Mouse (Mus musculus) cerebellum, adult 2 months (tissue): ENCODE measurements around the gene Kcnk6. TPM values are rescaled to one million over a fixed set of nuclear protein-coding genes. Genes with fewer than 3 reads are reported as not detected.

Experiments
- DNase-seq, 2 experiments: peaks; one replicate each; pipeline ENCODE4 v3.0.0; 2021
- H3K27ac ChIP-seq: fragments of 200-500 bp; 2 replicates; pipeline ENCODE4 v1.5.1; 2012; ENCODE audit warnings: low read length, control low read depth, inconsistent platforms; ENCODE audit not compliant: insufficient read depth
- H3K27me3 ChIP-seq: fragments of 200-500 bp; 2 replicates; pipeline ENCODE4 v1.6.1; 2012; ENCODE audit warnings: inconsistent platforms, mild to moderate bottlenecking, low read length, moderate library complexity; ENCODE audit not compliant: control insufficient read depth, insufficient read depth
- H3K4me1 ChIP-seq: fragments of 200-500 bp; 2 replicates; pipeline ENCODE4 v1.6.1; 2011; ENCODE audit warnings: low read length; ENCODE audit not compliant: control insufficient read depth, insufficient read depth
- H3K4me3 ChIP-seq: fragments of 200-500 bp; replicated peaks from 2 replicates; pipeline ENCODE3; 2011; ENCODE audit warnings: mild to moderate bottlenecking, low read depth, low read length, control low read depth; ENCODE audit not compliant: insufficient read depth
- CTCF ChIP-seq: fragments of 200-500 bp; IDR thresholded peaks from 2 replicates; pipeline ENCODE4 v1.5.1; 2011; ENCODE audit warnings: low read depth, mild to moderate bottlenecking, control low read depth, low read length, moderate library complexity, borderline replicate concordance; ENCODE audit not compliant: insufficient read depth
- POLR2A ChIP-seq: fragments of 200-500 bp; IDR thresholded peaks from 2 replicates; pipeline ENCODE4 v1.6.1; 2011; ENCODE audit warnings: low read length, control low read depth, borderline replicate concordance; ENCODE audit not compliant: insufficient read depth
- WGBS: fragments of 180-500 bp; shearing (Covaris S2); methylation state at CpG from one replicate; pipeline ENCODE4 v1.1.7; 2018; 5-methylcytosine and 5-hydroxymethylcytosine counted together
- polyA plus RNA-seq: library from polyadenylated mRNA; depleted of rRNA; stranded (reverse); fragments of >200 nt; gene quantifications from 2 replicates; pipeline ENCODE4 v1.2.3, GENCODE M21; 2012; rRNA removed

The Kcnk6 gene
- 0.57 and 0.62 TPM in 2 replicates for polyA plus RNA-seq

GRCm38 (mm10) chr7:29232247-29233013, at the start of gene Kcnk6:
Kcnk6 (minus strand) TSS chr7:29232515.
- no peak for TF ChIP-seq POLR2A
- TF ChIP-seq CTCF, result no peak
- DNase-seq, result no peak
- Histone ChIP-seq H3K27me3 (no peaks in the 10 kb centered on the region), H3K4me3 (peak within 1 kb of the TSS; percentile 42), H3K4me1 (peaks cover 5% of the 10 kb centered on the region; the same call in 1 of the 2 replicates), H3K27ac (no peak within 1 kb of the TSS)
- 3% methylated on average over 62 of the region's 62 CpGs for WGBS

- peak within 1 kb of the TSS; percentile 55 for H3K27ac ChIP-seq
- DNase-seq, result peak; percentile 82 to 84
- peak within 1 kb of the TSS; percentile 73 for H3K4me3 ChIP-seq
- no peaks in the 10 kb centered on the region for H3K27me3 ChIP-seq
- TF ChIP-seq CTCF, result no peak
- TF ChIP-seq POLR2A, result peak; percentile 45; the same call in 1 of the 2 replicates
- peaks cover 2% of the 10 kb centered on the region for H3K4me1 ChIP-seq
- WGBS, result under 1% methylated on average over 79 of the region's 80 CpGs
These were observed 49.1 kb upstream of the Kcnk6 start, which contains the start of gene Spint2 for GRCm38 (mm10) chr7:29281201-29282073. Spint2 (minus strand) TSS chr7:29281912.

GRCm38 (mm10) chr7:29280801-29281200, 48.5 kb upstream of the Kcnk6 start:
- TF ChIP-seq CTCF (no peak), POLR2A (no peak)
- Histone ChIP-seq H3K27me3 (no peaks in the 10 kb centered on the region), H3K27ac (no peak overlapping the region), H3K4me3 (peak overlapping the region; percentile 73), H3K4me1 (peaks cover 2% of the 10 kb centered on the region)
- DNase-seq, result peak in 1 of 2 experiments; percentile 26
- WGBS, result 12% methylated on average over 13 of the region's 13 CpGs

DNA sequence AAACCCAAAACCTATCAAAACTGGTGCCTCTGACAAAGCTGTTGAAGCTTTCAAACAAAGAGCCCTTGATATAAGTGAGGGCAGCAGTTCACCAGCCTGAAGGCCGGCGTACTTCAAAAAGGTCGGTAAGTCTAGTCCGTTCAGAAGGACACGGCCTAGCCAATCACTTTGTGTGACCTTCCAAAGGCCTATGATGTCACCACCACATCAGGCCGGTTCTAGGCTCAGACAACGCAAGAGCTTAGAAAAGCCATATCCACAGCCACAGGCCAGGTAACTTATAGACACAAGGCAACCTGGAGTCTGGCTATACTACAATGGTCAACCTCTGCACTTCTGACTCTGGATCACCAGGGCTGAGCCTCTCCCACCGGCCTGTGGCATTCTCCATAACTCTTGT, 47.6 kb upstream of the Kcnk6 start:
- Histone ChIP-seq H3K4me1 (peaks cover 2% of the 10 kb centered on the region), H3K4me3 (no peak overlapping the region), H3K27me3 (no peaks in the 10 kb centered on the region), H3K27ac (no peak overlapping the region)
- DNase-seq, result no peak
- TF ChIP-seq POLR2A (no peak), CTCF (no peak)
- 93% methylated on average over 8 of the region's 8 CpGs for WGBS

GRCm38 (mm10) chr7:29279261-29279660, 46.9 kb upstream of the Kcnk6 start:
- Histone ChIP-seq H3K4me3 (no peak overlapping the region), H3K27ac (no peak overlapping the region), H3K27me3 (no peaks in the 10 kb centered on the region), H3K4me1 (peaks cover 2% of the 10 kb centered on the region)
- TF ChIP-seq CTCF (no peak), POLR2A (no peak)
- no peak for DNase-seq

DNA sequence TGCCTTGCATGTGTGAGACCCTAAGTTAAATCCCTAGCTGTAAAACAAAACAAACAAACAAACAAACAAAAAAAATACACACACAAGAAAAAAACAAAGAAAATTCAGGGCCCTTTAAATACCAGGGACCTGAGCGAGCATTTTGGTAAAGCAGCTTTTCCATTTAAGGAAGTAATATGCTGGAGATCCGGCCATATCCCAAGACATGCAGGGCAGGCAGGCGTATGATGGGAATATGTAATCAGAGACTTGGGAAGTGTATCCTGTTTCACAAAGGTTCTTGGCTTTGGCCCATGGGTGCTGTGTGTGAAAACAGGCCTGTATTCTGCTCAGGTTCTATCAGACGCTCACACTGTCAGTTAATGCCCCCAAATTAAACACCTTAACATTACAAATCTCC, 45.2 kb upstream of the Kcnk6 start:
- Histone ChIP-seq H3K4me3 (no peak overlapping the region), H3K27ac (no peak overlapping the region), H3K27me3 (no peaks in the 10 kb centered on the region), H3K4me1 (peaks cover 2% of the 10 kb centered on the region)
- 88% methylated on average over 4 of the region's 4 CpGs for WGBS
- no peak for TF ChIP-seq POLR2A
- no peak for TF ChIP-seq CTCF
- DNase-seq, result no peak

DNA sequence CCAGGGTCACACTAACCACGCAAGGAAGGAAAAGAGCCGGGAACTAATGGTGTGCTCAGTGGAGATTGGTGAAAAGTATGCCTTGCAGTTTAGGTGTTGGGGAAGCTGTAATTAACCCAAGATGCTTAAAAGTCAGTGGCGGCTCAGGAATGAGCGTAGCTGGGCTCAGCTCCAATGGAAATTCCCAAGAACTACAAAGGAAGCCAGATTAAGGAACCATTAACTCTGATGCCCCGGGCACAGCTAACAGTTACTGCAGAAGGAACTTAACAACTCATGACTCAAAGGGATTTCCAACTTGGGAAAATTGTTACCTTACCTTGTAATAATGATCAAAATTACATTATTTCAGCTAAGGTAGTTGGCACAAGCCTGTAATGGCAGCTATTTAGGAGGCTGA, 44.4 kb upstream of the Kcnk6 start:
- no peak for DNase-seq
- Histone ChIP-seq H3K4me1 (peaks cover 2% of the 10 kb centered on the region), H3K27me3 (no peaks in the 10 kb centered on the region), H3K27ac (no peak overlapping the region), H3K4me3 (no peak overlapping the region)
- no peak for TF ChIP-seq CTCF
- TF ChIP-seq POLR2A, result no peak
- WGBS, result 70% methylated on average over 5 of the region's 5 CpGs
